Mouse (Mus musculus) MEL (cell line): ENCODE measurements around the gene Hcn3.

Experiments used
- CTCF ChIP-seq, 3 experiments: IDR thresholded peaks in 2 of 3; conservative IDR thresholded peaks in 1 of 3; 2 replicates each; pipeline ENCODE4 v1.5.1; 2011 to 2012; ENCODE audit warnings: low read length in 3 of 3, low read depth in 2 of 3, mild to moderate bottlenecking in 2 of 3, improper control_type of control experiment in 1 of 3, inconsistent platforms in 1 of 3, mixed read lengths in 1 of 3, moderate library complexity in 1 of 3; ENCODE audit not compliant: control insufficient read depth in 1 of 3, insufficient read depth in 1 of 3, poor library complexity in 1 of 3, severe bottlenecking in 1 of 3
- EP300 ChIP-seq, 2 experiments: IDR thresholded peaks; 2 replicates each; pipeline ENCODE4 v1.6.1; 2011; ENCODE audit warnings: improper control_type of control experiment in 2 of 2, low read length in 2 of 2, low read depth in 1 of 2, mild to moderate bottlenecking in 1 of 2
- GATA1 ChIP-seq: IDR thresholded peaks from 2 replicates; pipeline ENCODE4 v1.6.1; 2011; ENCODE audit warnings: low read depth, low read length, improper control_type of control experiment
- MAZ ChIP-seq: IDR thresholded peaks from 2 replicates; pipeline ENCODE4 v1.6.1; 2012; ENCODE audit warnings: low read depth, mild to moderate bottlenecking, inconsistent platforms, low read length, improper control_type of control experiment
- POLR2A ChIP-seq, 2 experiments: IDR thresholded peaks; 2 replicates each; pipeline ENCODE4 v1.6.1; 2011 to 2012; ENCODE audit warnings: low read length in 2 of 2, mild to moderate bottlenecking in 2 of 2, control low read depth in 1 of 2, improper control_type of control experiment in 1 of 2, low read depth in 1 of 2, moderate library complexity in 1 of 2; ENCODE audit not compliant: control insufficient read depth in 1 of 2, insufficient read depth in 1 of 2, poor library complexity in 1 of 2
- RAD21 ChIP-seq: IDR thresholded peaks from 2 replicates; pipeline ENCODE4 v1.6.1; 2011; ENCODE audit warnings: mild to moderate bottlenecking, low read depth, low read length, improper control_type of control experiment
- RCOR1 ChIP-seq: IDR thresholded peaks from 2 replicates; pipeline ENCODE4 v1.6.1; 2012; ENCODE audit warnings: low read depth, mild to moderate bottlenecking, inconsistent platforms, low read length, improper control_type of control experiment
- SIN3A ChIP-seq: IDR thresholded peaks from 2 replicates; pipeline ENCODE4 v1.6.1; 2012; ENCODE audit warnings: low read length, improper control_type of control experiment, inconsistent platforms
- TBP ChIP-seq: IDR thresholded peaks from 2 replicates; pipeline ENCODE4 v1.8.0; 2011; ENCODE audit warnings: low read depth, low read length, improper control_type of control experiment

DNA sequence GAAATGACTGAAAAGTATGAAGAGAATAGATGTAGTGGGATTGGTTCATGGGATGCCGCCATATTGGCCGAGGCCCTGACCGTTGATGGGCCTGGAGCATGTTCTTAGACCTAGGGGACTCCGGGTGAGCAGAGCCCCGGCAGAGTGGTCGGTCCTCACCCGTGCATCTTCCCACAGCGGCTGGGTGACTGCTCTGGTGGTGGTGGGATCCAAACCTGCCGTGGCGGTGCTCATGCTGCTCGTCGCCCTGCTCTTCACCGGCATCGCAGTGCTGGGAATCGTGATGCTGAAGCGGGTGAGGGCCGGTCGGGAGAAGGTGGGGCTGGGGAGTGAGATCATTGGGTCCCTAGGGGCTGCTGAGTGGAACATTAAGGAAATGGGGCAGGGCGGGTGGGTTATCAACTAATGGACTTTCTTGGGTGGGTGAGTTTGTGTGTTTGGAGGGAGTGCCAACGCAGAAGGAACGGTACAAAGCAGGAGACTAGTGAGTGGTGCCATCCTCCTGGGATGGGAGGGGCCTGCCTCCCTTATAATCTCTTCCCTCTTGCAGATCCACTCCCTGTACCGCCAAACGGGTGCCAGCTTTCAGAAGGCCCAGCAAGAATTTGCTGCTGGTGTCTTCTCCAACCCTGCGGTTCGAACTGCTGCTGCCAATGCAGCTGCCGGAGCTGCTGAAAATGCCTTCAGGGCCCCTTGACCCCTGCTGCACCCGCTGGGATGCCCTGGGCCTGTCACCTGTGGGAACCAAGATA, 21.9 kb upstream of the Hcn3 start:
- TF ChIP-seq EP300 (IDR thresholded peaks at IDR 0.05; ENCODE audit: low read depth in 1 of 2, low read length in 2 of 2) (no peak), CTCF (IDR thresholded peaks at IDR 0.05 in 2 of 3, conservative IDR thresholded peaks at IDR 0.05 in 1 of 3; ENCODE audit: control insufficient read depth in 1 of 3, insufficient read depth in 1 of 3, low read depth in 2 of 3, low read length in 3 of 3, poor library complexity in 1 of 3, severe bottlenecking in 1 of 3) (no peak), GATA1 (no peak), POLR2A (IDR thresholded peaks at IDR 0.05; ENCODE audit: control insufficient read depth in 1 of 2, insufficient read depth in 1 of 2, low read depth in 1 of 2, low read length in 2 of 2, poor library complexity in 1 of 2) (0 out of 4 replicates have a peak, but pooled peaks of 1 of the 2 experiments have one; percentile 31), SIN3A (no peak), RAD21 (no peak), MAZ (no peak), TBP (no peak), RCOR1 (no peak)
